Mouse (Mus musculus) Patski (cell line): Measurements from ENCODE around the gene Wdr61. TPM values are rescaled to one million over a fixed set of nuclear protein-coding genes. Genes with fewer than 3 reads are reported as not detected.
A peak's percentile ranks its signal among the peaks of the same experiment; 100 is the strongest.

Experiments
- ATAC-seq: fragments of 100-300 bp; one replicate; pipeline ENCODE4 v1.8.0; 2021
- CTCF ChIA-PET: fragments of 350-600 bp; sonication (Branson Sonifier 250); formaldehyde crosslinking; loops from one replicate; lab custom pipeline; 2022; ENCODE audit warnings: inconsistent platforms; lab: Charles Lee
- POLR2A ChIA-PET: fragments of 350-600 bp; sonication (Branson Sonifier 250); formaldehyde crosslinking; loops from one replicate; lab custom pipeline; 2022; ENCODE audit warnings: antibody characterized with exemption, inconsistent platforms; lab: Charles Lee
- DNase-seq: peaks from one replicate; pipeline ENCODE4 v3.0.0-alpha.2; 2011; ENCODE audit warnings: low read depth, low spot score
- H3K27me3 ChIP-seq: fragments of 371-371 bp; one replicate; pipeline ENCODE4 v1.5.1; 2021
- CTCF ChIP-seq: fragments of 100-300 bp; IDR thresholded peaks from one replicate; pipeline ENCODE4 v1.5.1; 2021
- in situ Hi-C: fragments of 300-500 bp; cut with MboI; formaldehyde crosslinking; loops from 3 replicates; pipeline ENCODE4 v1.11.1; 2018; ENCODE audit warnings: low pct_unique_long_range_greater_than_20kb, mixed read lengths
- polyA plus RNA-seq: library from polyadenylated mRNA; unstranded; gene quantifications from one replicate; pipeline ENCODE4 v1.2.3, GENCODE M21; 2021

Gene Wdr61
- polyA plus RNA-seq, 1 experiment from 2014 or later, result 90.0 TPM

- peak; percentile 70 for TF ChIP-seq CTCF
- no peak for ATAC-seq
- in situ Hi-C loops, result loop anchor here (25.0 kb wide), 1 partner anchor 380 kb away; no protein-coding TSS in a partner anchor
- DNase-seq, result no peak
- ChIA-PET POLR2A (no interaction called here), CTCF (interaction anchor here (0.9 to 1.6 kb wide), 2 partner anchors 10 to 28 kb away, joined by 3 to 6 read pairs; no protein-coding TSS in a partner anchor)
- H3K27me3 ChIP-seq, result no peaks in the 10 kb centered on the region
Observed at GRCm38 (mm10) chr9:54732122-54732521, 2.2 kb downstream of the Wdr61 start.

DNA sequence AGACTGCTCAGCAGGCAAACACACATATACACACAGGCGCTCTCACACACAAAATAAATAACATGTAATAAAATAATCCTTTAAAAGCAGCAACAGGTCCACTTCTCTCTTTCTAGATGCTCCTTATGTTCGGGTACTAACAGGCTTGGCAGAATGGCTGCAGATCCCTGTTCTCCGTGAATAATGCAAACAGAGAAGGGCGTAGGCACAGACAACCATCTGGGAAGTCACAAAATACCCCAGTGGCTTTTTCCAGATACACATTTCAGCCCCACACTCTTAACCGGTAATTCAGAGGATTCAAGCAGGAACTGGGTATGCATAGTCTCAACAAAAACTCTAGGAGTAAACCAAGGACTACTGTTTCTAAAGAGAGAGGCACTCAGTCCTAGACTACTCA is 8.0 kb downstream of the Wdr61 start:
- POLR2A ChIA-PET, result no interaction called here
- CTCF ChIA-PET, result no interaction called here
- no peak for TF ChIP-seq CTCF
- in situ Hi-C loops, result loop anchor here (25.0 kb wide), 1 partner anchor 386 kb away; no protein-coding TSS in a partner anchor
- ATAC-seq (no peak), DNase-seq (no peak)
- H3K27me3 ChIP-seq, result no peaks in the 10 kb centered on the region

DNA sequence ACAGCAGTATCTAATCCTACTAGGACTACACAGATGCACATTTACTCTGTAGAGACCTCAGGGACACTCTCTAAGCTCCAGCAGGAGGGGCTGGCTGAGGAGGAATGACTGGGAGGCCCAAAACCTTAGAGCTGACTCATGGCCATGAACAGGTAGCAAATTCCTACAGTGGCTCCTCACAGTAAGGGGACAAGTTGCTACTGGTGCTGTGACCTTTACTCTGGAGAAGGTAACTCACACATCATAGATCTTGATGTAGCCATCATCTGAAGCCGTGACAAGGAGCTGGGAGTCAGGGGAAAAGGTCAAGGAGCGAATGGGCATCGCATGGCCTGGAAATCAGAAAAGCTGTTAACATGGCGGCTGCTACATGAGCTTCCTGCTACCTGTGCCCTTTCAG is 11.7 kb downstream of the Wdr61 start:
- in situ Hi-C loops, result no loop called here
- ATAC-seq, result no peak
- no peak for DNase-seq
- H3K27me3 ChIP-seq, result no peaks in the 10 kb centered on the region
- POLR2A ChIA-PET, result no interaction called here
- CTCF ChIA-PET, result interaction anchor here (1.8 to 2.3 kb wide), 2 partner anchors 9 to 11 kb away, joined by 6 to 8 read pairs; partner anchors contain the start of gene Wdr61
- TF ChIP-seq CTCF, result no peak

- ATAC-seq, result no peak
- ChIA-PET CTCF (interaction anchor here (1.8 to 2.3 kb wide), 2 partner anchors 10 to 12 kb away, joined by 6 to 8 read pairs; partner anchors contain the start of gene Wdr61), POLR2A (no interaction called here)
- no peak for DNase-seq
- in situ Hi-C loops, result no loop called here
- TF ChIP-seq CTCF, result no peak
- no peaks in the 10 kb centered on the region for H3K27me3 ChIP-seq
Observed at GRCm38 (mm10) chr9:54722156-54722555, 12.2 kb downstream of the Wdr61 start.

GRCm38 (mm10) chr9:54717527-54717926 is 16.8 kb downstream of the Wdr61 start:
- in situ Hi-C loops, result no loop called here
- DNase-seq (no peak), ATAC-seq (no peak)
- no peaks in the 10 kb centered on the region for H3K27me3 ChIP-seq
- TF ChIP-seq CTCF, result no peak
- CTCF ChIA-PET, result no interaction called here
- POLR2A ChIA-PET, result no interaction called here

DNA sequence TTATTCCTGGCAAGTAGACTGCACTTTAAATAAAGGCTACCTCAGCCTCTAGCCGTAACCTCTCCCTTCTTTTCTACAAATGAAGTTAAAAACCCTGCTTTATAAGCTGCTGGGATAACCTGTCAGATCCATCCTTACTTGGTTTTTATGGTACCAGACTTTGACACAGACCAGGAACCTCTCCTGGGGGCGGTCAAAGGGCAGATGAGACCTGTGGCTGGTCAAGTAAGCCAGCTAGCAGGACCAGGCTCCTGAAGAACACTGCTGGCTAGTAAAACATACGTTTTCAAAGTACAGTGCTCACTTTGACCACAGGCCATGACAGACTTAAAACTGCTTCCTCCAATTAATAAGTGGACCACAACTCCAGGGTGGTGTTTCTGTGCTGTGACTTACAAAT is 18.5 kb downstream of the Wdr61 start:
- in situ Hi-C loops, result no loop called here
- DNase-seq, result no peak
- no peak for ATAC-seq
- H3K27me3 ChIP-seq, result no peaks in the 10 kb centered on the region
- POLR2A ChIA-PET, result no interaction called here
- no peak for TF ChIP-seq CTCF
- CTCF ChIA-PET, result interaction anchor here (1.3 kb wide), 1 partner anchor 10 kb away, joined by 3 read pairs; no protein-coding TSS in a partner anchor

DNA sequence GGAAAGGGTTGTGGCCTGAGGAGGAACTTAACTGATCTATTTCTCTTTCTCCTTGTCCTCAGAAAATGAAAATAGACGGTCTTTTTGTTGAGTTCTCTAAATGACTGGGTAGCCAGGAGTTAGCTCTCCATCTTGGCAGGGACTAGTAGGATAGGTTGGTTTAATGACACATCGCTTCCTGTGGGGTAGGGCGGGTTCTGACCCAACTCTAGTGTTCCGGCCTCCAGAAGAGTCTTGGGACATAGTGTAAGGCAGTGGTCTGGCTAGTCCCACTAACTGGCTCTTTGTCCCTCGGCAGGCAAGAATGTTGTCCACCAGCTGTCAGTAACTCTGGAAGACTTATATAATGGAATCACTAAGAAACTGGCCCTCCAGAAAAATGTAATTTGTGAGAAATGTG is 26.2 kb downstream of the Wdr61 start:
- DNase-seq, result no peak
- POLR2A ChIA-PET, result no interaction called here
- in situ Hi-C loops, result no loop called here
- CTCF ChIA-PET, result no interaction called here
- no peak for ATAC-seq
- no peak for TF ChIP-seq CTCF
- H3K27me3 ChIP-seq, result no peaks in the 10 kb centered on the region

DNA sequence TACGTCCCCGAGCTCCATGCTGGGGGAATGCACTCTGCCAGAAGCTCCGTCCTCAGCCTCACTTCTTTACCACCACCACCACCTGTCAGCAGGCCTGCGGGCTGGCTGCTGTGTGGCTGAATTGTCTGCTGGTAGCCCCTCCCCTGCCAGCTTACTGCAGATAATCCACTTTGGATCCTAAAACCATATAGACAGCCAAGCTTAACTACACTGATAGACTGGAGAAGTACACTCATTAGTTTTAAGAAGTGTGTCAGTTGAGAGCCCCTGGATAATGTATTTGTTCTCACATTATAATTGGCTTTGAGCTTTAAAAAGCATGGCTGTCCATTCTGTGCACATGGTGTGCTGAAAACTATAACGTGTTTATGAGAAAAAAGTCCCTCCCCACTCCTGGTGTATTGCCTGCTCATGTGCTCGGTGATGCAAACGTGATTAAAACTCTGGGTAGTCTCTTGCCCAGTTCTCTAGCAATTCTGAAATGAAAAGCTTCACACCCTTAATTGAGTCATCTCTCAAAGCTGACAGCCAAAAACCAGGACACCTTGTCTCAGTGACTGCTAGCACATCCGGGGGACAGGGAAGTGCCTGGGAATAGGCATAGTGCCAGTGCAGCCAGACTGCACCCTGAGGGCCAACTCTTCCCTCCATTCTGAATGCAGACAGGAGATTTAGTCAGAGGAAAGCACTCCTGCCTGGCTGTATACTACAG is 26.9 kb downstream of the Wdr61 start:
- CTCF ChIA-PET, result no interaction called here

DNA sequence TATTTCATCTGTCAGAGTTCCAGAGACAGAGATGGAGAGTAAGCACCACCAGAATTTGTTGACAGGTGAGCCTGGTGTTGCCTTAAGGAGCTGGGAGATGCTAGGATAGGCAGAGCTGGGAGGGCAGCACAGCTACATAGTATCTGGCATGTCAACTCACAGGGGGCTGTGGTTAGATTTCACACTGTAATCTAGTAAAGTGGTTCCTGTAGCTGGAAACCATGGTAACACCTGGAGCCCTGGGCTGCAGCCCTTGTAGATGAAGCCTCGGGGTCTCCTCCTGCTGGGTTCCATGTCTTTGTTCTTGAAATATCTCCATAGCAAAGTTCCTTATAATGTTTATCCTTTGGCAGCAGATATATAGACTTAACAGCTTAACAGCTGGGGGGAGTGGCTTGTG is 28.8 kb downstream of the Wdr61 start:
- ATAC-seq (no peak), DNase-seq (no peak)
- POLR2A ChIA-PET, result no interaction called here
- CTCF ChIA-PET, result interaction anchor here (1.5 kb wide), 1 partner anchor 10 kb away, joined by 3 read pairs; no protein-coding TSS in a partner anchor
- TF ChIP-seq CTCF, result no peak
- in situ Hi-C loops, result no loop called here
- no peaks in the 10 kb centered on the region for H3K27me3 ChIP-seq

More for the DNA sequence above, 26.9 kb downstream of the Wdr61 start:
- no peak for DNase-seq
- ATAC-seq, result no peak
- no peaks in the 10 kb centered on the region for H3K27me3 ChIP-seq
- POLR2A ChIA-PET, result no interaction called here
- in situ Hi-C loops, result no loop called here
- TF ChIP-seq CTCF, result no peak

- in situ Hi-C loops, result no loop called here
- H3K27me3 ChIP-seq, result no peaks in the 10 kb centered on the region
- no peak for ATAC-seq
- CTCF ChIA-PET, result interaction anchor here (1.0 kb wide), 1 partner anchor 28 kb away, joined by 3 read pairs; no protein-coding TSS in a partner anchor
- TF ChIP-seq CTCF, result no peak
- POLR2A ChIA-PET, result interaction anchor here (0.6 kb wide), 1 partner anchor 246 kb away, joined by 3 read pairs; the partner anchor contains the start of genes AY074887 and Psma4
- no peak for DNase-seq
Observed at GRCm38 (mm10) chr9:54704361-54704760, 30.0 kb downstream of the Wdr61 start.

GRCm38 (mm10) chr9:54702581-54702980 is 31.7 kb downstream of the Wdr61 start:
- ChIA-PET POLR2A (no interaction called here), CTCF (no interaction called here)
- DNase-seq (no peak), ATAC-seq (no peak)
- no peak for TF ChIP-seq CTCF
- no peaks in the 10 kb centered on the region for H3K27me3 ChIP-seq
- in situ Hi-C loops, result no loop called here
